Mouse (Mus musculus) stomach, adult 2 months (tissue): Measurements from ENCODE around the gene 9930104L06Rik. TPM values are rescaled to one million over a fixed set of nuclear protein-coding genes. Genes with fewer than 3 reads are reported as not detected.

Experiments
- polyA plus RNA-seq: library from polyadenylated mRNA; depleted of rRNA; stranded (reverse); fragments of >200 nt; gene quantifications from 2 replicates; pipeline ENCODE4 v1.2.3, GENCODE M21; 2012; rRNA removed

Gene 9930104L06Rik
- 5.5 and 9.2 TPM in 2 replicates for polyA plus RNA-seq

GRCm38 (mm10) chr4:124936613-124937471, at the start of gene 9930104L06Rik:
Gene 9930104L06Rik, plus strand, starts transcription at chr4:124937048.

GRCm38 (mm10) chr4:124939211-124939610, 2.4 kb downstream of the 9930104L06Rik start, which contains the start of gene Cdca8:
Gene Cdca8, minus strand, starts transcription at chr4:124939311.

DNA sequence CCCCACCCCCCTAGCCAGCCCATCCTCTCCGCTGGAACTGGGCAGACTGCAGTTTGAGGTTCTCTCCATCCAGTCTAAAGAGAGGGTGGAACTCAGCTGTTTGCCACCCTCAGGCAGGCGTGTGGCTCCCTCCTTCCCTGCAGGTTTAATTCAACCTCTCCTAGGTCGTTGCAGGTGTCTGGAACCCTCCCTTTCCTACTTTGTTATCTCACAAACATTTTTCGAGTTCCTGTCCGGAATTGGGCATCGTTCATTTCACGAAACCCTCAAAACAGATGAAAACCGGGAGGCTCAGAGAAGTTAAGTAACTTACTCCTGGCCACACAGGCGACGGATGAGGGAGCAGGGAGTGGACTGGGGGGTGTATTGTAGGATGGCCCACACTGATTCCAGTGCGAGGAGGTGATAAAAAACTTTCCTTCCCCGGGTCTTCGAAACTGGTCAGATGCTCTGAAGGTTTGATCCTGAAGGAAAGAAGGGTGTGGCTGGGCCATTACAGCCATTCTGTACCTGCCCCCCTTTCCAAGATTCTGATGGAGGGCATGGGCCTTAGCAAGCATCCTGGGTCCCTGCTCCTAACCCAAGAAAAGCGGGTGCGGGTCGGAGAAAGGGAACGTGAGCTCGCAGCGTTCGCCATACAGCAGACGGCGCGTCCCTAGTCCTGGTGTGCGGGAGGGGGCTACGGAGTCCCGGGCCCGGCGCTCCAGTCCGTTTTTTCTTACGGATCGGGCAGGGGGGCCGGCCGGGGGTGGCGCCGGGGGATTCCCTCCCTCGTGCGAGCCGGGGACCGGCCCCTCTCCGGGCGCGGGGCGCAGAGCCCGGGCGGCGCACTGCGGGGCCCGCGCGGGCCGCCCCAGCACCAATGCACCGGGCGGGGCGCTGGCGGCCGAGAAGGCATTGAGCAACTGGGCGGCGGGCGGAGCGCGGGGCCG, 49.1 kb downstream of the 9930104L06Rik start, which contains the start of gene Rspo1:
Gene Rspo1, plus strand, starts transcription at position 760 of the 932 bp plus-strand sequence.

Other genes starting within 250 kb of the 9930104L06Rik start
- 0.92 and 1.8 TPM in 2 replicates for gene Utp11, start 243.4 kb upstream of the 9930104L06Rik start, polyA plus RNA-seq
- gene Fhl3, start 236.3 kb upstream of the 9930104L06Rik start, polyA plus RNA-seq = 28.0 and 43.1 TPM in 2 replicates
- gene Sf3a3, start 222.3 kb upstream of the 9930104L06Rik start, polyA plus RNA-seq = 2.1 and 2.4 TPM in 2 replicates
- 12.7 and 14.2 TPM in 2 replicates for gene Inpp5b, start 195.2 kb upstream of the 9930104L06Rik start, polyA plus RNA-seq
- 2.1 TPM in 2 replicates for gene Mtf1, start 134.9 kb upstream of the 9930104L06Rik start, polyA plus RNA-seq
- 16.7 and 25.2 TPM in 2 replicates for gene Yrdc, start 86.4 kb upstream of the 9930104L06Rik start, polyA plus RNA-seq
- gene 1110065P20Rik, start 85.9 kb upstream of the 9930104L06Rik start, polyA plus RNA-seq = 20.4 and 33.6 TPM in 2 replicates
- gene Maneal, start 74.9 kb upstream of the 9930104L06Rik start, polyA plus RNA-seq = 0.37 and 0.65 TPM in 2 replicates
- gene Epha10, start 56.1 kb upstream of the 9930104L06Rik start, polyA plus RNA-seq = not detected in 2 replicates
- 8.1 and 8.8 TPM in 2 replicates for gene Cdca8, start 2.3 kb downstream of the 9930104L06Rik start, polyA plus RNA-seq
- gene Rspo1, start 49.4 kb downstream of the 9930104L06Rik start, polyA plus RNA-seq = 3.5 and 4.6 TPM in 2 replicates
- gene Gnl2, start 79.5 kb downstream of the 9930104L06Rik start, polyA plus RNA-seq = 2.2 and 3.5 TPM in 2 replicates
- gene Dnali1, start 128.7 kb downstream of the 9930104L06Rik start, polyA plus RNA-seq = not detected in 2 replicates
- gene Snip1, start 129.6 kb downstream of the 9930104L06Rik start, polyA plus RNA-seq = 2.3 and 2.8 TPM in 2 replicates
- 2.5 and 2.8 TPM in 2 replicates for gene Meaf6, start 148.1 kb downstream of the 9930104L06Rik start, polyA plus RNA-seq
- gene Zc3h12a, start 190.8 kb downstream of the 9930104L06Rik start, polyA plus RNA-seq = 11.9 and 12.4 TPM in 2 replicates